ENCODE assay signal across 8 mouse cellular contexts in the genomic region with DNA sequence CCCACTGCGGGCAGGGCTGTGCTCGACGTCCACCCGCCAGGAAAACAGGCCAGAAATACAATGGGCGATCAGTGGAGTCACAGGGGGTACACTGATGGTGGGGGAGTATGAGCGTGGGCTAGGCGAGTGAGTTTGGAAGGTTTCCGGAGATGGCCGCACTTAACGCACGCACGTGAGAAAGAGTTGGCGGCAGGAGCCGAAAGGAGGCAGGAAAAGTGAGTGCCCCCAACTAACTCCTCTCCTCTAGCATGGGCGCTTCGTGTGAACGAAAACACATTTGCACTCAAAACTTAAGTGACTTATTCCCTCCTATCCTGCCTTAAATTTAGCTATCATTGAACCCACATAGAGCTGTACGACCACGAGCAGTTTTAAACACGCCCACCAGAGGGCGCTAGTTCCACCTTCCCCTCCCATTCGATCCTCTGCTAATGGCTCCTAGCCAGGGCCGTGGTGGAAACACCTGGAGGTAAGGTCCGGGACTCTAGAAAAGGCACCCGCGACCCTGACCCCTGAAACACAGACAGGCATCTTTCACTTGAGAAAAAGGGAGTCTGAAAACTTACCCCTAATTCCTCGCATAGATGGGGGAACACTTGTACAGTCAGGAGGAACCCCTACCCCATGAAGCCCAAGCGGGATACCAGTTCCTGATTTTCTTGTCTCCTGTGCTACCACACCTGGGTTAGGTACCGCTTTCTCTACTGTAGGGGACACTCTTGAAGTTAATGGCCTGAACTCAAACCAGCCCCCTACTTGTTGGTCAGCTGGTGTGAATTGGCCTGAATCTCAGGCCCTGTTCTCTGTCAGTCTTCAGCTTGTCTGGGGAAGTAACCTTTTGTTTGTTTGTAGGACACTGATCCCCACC. TPM values are rescaled to one million over a fixed set of nuclear protein-coding genes. Genes with fewer than 3 reads are reported as not detected.
DNase-seq lines count a peak whose midpoint lies in the region; ATAC-seq and TF ChIP-seq lines count a peak whose summit lies in the region.

No protein-coding gene starts in this region.

- TF ChIP-seq POLR2A in bone marrow macrophage, adult 2 months (IDR thresholded peaks at IDR 0.05; ENCODE audit: borderline replicate concordance, low read depth, low read length), result no peak

- H3K36me3 ChIP-seq in G1E (replicated peaks), result peaks cover 43% of the 10 kb centered on the region
- peaks cover under 1% of the 10 kb centered on the region; the same call in 1 of the 2 replicates for H3K36me3 ChIP-seq in liver, embryonic 16.5 days (ENCODE audit: control insufficient read depth, insufficient read depth)

- DNase-seq in G1E (ENCODE audit: low spot score), result peak; percentile 77
- peak; percentile 22 for DNase-seq in fibroblast of lung, adult 2 months (ENCODE audit: low read depth)
- peak; percentile 83 to 84 for DNase-seq in heart, postnatal 14 days
- peak; percentile 78 for DNase-seq in layer of hippocampus, adult 11-12 months (ENCODE audit: low spot score)
- peak; percentile 68 for DNase-seq in right cerebral cortex, adult 18-20 months
- peak; percentile 61 for DNase-seq in urinary bladder, adult 2 months (ENCODE audit: low spot score)

- H3K27ac ChIP-seq in bone marrow macrophage, adult 2 months (ENCODE audit: insufficient read depth, low read depth, low read length), result no peak overlapping the region
- no peak overlapping the region for H3K27ac ChIP-seq in liver, embryonic 16.5 days (ENCODE audit: low read length)

- peaks cover 33% of the 10 kb centered on the region for H3K27me3 ChIP-seq in G1E (ENCODE audit: insufficient read depth, low read length)
- peaks cover 50% of the 10 kb centered on the region for H3K27me3 ChIP-seq in liver, embryonic 16.5 days (ENCODE audit: control insufficient read depth, insufficient read depth, low read depth, low read length)

- WGBS in liver, embryonic 16.5 days (ENCODE audit: insufficient replicate concordance), result 10% methylated on average over 29 of the region's 29 CpGs

- no peak overlapping the region for H3K9ac ChIP-seq in liver, embryonic 16.5 days (ENCODE audit: low read depth, low read length)

- no peak overlapping the region for H3K4me2 ChIP-seq in liver, embryonic 16.5 days (ENCODE audit: low read depth, low read length)

- peak; percentile 80 for TF ChIP-seq CTCF in G1E (IDR thresholded peaks at IDR 0.05; ENCODE audit: low read depth, low read length)
- TF ChIP-seq CTCF in bone marrow macrophage, adult 2 months (IDR thresholded peaks at IDR 0.05; ENCODE audit: low read depth, low read length), result peak; percentile 89

- intact Hi-C loops in heart, postnatal 14 days (cut with DNase I), result loop anchor here (1.0 to 5.0 kb wide), 3 partner anchors 89 to 526 kb away; no protein-coding TSS in a partner anchor

- no peak overlapping the region for H3K4me3 ChIP-seq in G1E (ENCODE audit: low read depth, low read length)
- no peak overlapping the region for H3K4me3 ChIP-seq in bone marrow macrophage, adult 2 months (ENCODE audit: insufficient read depth, low read length)
- H3K4me3 ChIP-seq in liver, embryonic 16.5 days (ENCODE audit: low read depth, low read length), result no peak overlapping the region

- peaks cover 33% of the 10 kb centered on the region for H3K4me1 ChIP-seq in G1E (ENCODE audit: insufficient read depth, low read depth, low read length)
- no peaks in the 10 kb centered on the region for H3K4me1 ChIP-seq in bone marrow macrophage, adult 2 months (ENCODE audit: control insufficient read depth, insufficient read depth, low read length)
- peaks cover 22% of the 10 kb centered on the region for H3K4me1 ChIP-seq in liver, embryonic 16.5 days (ENCODE audit: control insufficient read depth, low read depth, low read length)

- H3K9me3 ChIP-seq in G1E (replicated peaks), result peaks cover 14% of the 10 kb centered on the region
- H3K9me3 ChIP-seq in liver, embryonic 16.5 days (replicated peaks; ENCODE audit: control insufficient read depth, low read length), result no peaks in the 10 kb centered on the region

- no peak for ATAC-seq in G1E (ENCODE audit: extremely low read depth, insufficient number of reproducible peaks, low FRiP score, poor library complexity, severe bottlenecking)
- 0 out of 2 replicates have a peak, but pooled peaks have one; percentile 28 for ATAC-seq in liver, embryonic 16.5 days (ENCODE audit: low read depth)

RNA-seq across cellular contexts. Expression of a gene that starts 3.0 kb away (rescaled TPM):
- total RNA-seq in G1E (2014; fragmentation: Nextera tagmentation), result 66.5 and 68.4 TPM in 2 replicates
- 61.5 and 78.8 TPM in 2 replicates for total RNA-seq in G1E (2017)
- polyA plus RNA-seq in G1E (2012), result 164 and 170 TPM in 2 replicates
- polyA plus RNA-seq in bone marrow macrophage, adult 2 months (2012; ENCODE audit: insufficient read depth, insufficient read length, missing spikeins), result 24.7 and 34.9 TPM in 2 replicates
- 10 to 100 TPM; 13.0 to 18.9 TPM for total RNA-seq in heart, postnatal 14 days (2021)
- polyA plus RNA-seq in liver, embryonic 16.5 days (2015; fragmentation: Nextera tagmentation; extraction: Ambion mirVana), result 4.6 and 6.1 TPM in 2 replicates
- polyA plus RNA-seq in urinary bladder, adult 2 months (2012; rRNA removed), result 65.7 and 70.7 TPM in 2 replicates

RNA-seq across cellular contexts. Expression of a gene that starts 3.7 kb away (rescaled TPM):
- total RNA-seq in G1E (2014; fragmentation: Nextera tagmentation) (not detected in 2 replicates), G1E (2017) (not detected in 2 replicates)
- polyA plus RNA-seq in G1E (2012), result not detected in 2 replicates
- not detected in 2 replicates for polyA plus RNA-seq in bone marrow macrophage, adult 2 months (2012; ENCODE audit: insufficient read depth, insufficient read length, missing spikeins)
- total RNA-seq in heart, postnatal 14 days (2021), result not detected
- not detected in 2 replicates for polyA plus RNA-seq in liver, embryonic 16.5 days (2015; fragmentation: Nextera tagmentation; extraction: Ambion mirVana)
- polyA plus RNA-seq in urinary bladder, adult 2 months (2012; rRNA removed), result not detected in 2 replicates

RNA-seq across cellular contexts. Expression of a gene that starts 37.2 kb away (rescaled TPM):
- 175 and 192 TPM in 2 replicates for total RNA-seq in G1E (2014; fragmentation: Nextera tagmentation)
- total RNA-seq in G1E (2017), result 247 and 283 TPM in 2 replicates
- 66.4 and 74.3 TPM in 2 replicates for polyA plus RNA-seq in G1E (2012)
- polyA plus RNA-seq in bone marrow macrophage, adult 2 months (2012; ENCODE audit: insufficient read depth, insufficient read length, missing spikeins), result 84.9 and 93.8 TPM in 2 replicates
- total RNA-seq in heart, postnatal 14 days (2021), result 10 to 100 TPM; 65.7 TPM
- 15.6 and 16.3 TPM in 2 replicates for polyA plus RNA-seq in liver, embryonic 16.5 days (2015; fragmentation: Nextera tagmentation; extraction: Ambion mirVana)
- polyA plus RNA-seq in urinary bladder, adult 2 months (2012; rRNA removed), result 74.9 and 76.7 TPM in 2 replicates

Comparison
In these comparisons a context has a peak if more than half of its experiments do, and no peak if none do; other contexts are left out.
1. DNase-seq: peak in every context shown above with its lines; median percentile 84 in heart, postnatal 14 days; 78 in layer of hippocampus, adult 11-12 months; 77 in G1E; 68 in right cerebral cortex, adult 18-20 months; 61 in urinary bladder, adult 2 months; 22 in fibroblast of lung, adult 2 months.